Mouse (Mus musculus): ENCODE data around the gene Rtl6. TPM values are rescaled to one million over a fixed set of nuclear protein-coding genes. Genes with fewer than 3 reads are reported as not detected.

The Rtl6 gene
- total and polyA plus RNA-seq, 3 experiments, result not detected

DNA sequence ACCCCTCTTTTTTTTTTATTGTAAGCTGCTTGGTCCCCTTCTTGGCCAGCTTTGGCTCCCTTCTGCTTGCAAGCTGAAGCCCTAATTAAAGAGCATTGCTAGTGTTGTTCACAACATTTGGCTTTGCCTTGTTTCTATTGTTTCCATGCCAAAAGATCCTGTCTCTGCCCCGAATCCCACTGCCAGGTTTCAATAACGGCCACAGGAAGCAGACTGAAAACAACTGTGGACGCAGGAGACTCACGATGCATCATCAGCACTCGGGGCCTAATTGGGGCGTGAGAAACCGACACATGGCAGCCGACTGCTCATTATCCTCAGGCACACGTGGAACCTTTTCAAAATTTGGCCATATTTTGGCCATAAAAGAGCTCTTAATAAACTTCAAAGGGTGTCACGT, 26.1 kb downstream of the Rtl6 start:
- no peaks in the 10 kb centered on the region; the same call in 1 of the 2 replicates for H3K9me3 ChIP-seq (replicated peaks; ENCODE audit: insufficient read depth, low read length)
- no peaks in the 10 kb centered on the region for H3K4me1 ChIP-seq (ENCODE audit: control insufficient read depth in 1 of 2, insufficient read depth in 2 of 2, low read length in 2 of 2)
- TF ChIP-seq ZMIZ1 (IDR thresholded peaks at IDR 0.05; ENCODE audit: low read depth, low read length) (no peak), MXI1 (IDR thresholded peaks at IDR 0.05; ENCODE audit: low read depth, low read length) (no peak), ZC3H11A (IDR thresholded peaks at IDR 0.05; ENCODE audit: low read depth, low read length) (no peak), SMC3 (IDR thresholded peaks at IDR 0.05; ENCODE audit: low read depth, low read length) (no peak), JUND (IDR thresholded peaks at IDR 0.05; ENCODE audit: low read depth, low read length) (no peak), SIN3A (IDR thresholded peaks at IDR 0.05; ENCODE audit: low read length) (no peak), EP300 (IDR thresholded peaks at IDR 0.05; ENCODE audit: low read depth in 1 of 2, low read length in 2 of 2) (no peak), ZNF384 (IDR thresholded peaks at IDR 0.05; ENCODE audit: low read depth, low read length) (no peak), MYC (IDR thresholded peaks at IDR 0.05; ENCODE audit: low read depth, low read length) (no peak), CTCF (IDR thresholded peaks at IDR 0.05 in 2 of 3, conservative IDR thresholded peaks at IDR 0.05 in 1 of 3; ENCODE audit: control insufficient read depth in 1 of 3, insufficient read depth in 1 of 3, low read depth in 2 of 3, low read length in 3 of 3, poor library complexity in 1 of 3, severe bottlenecking in 1 of 3) (no peak), NRF1 (IDR thresholded peaks at IDR 0.05; ENCODE audit: insufficient read depth, low read depth, low read length, poor library complexity, severe bottlenecking) (no peak), CHD1 (IDR thresholded peaks at IDR 0.05; ENCODE audit: low read depth, low read length) (no peak), RAD21 (IDR thresholded peaks at IDR 0.05; ENCODE audit: low read depth, low read length) (no peak)
- DNase-seq (ENCODE audit: low read depth, low spot score), result no peak
- H3K36me3 ChIP-seq (ENCODE audit: control insufficient read depth in 1 of 2, insufficient read depth in 2 of 2, low read length in 2 of 2), result no peaks in the 10 kb centered on the region
- H3K9ac ChIP-seq (ENCODE audit: control insufficient read depth, low read depth, low read length, poor library complexity, severe bottlenecking), result no peak overlapping the region
- no peaks in the 10 kb centered on the region for H3K79me2 ChIP-seq (ENCODE audit: control insufficient read depth, insufficient read depth, low read length, poor library complexity)
- no peak overlapping the region for H3K4me3 ChIP-seq (ENCODE audit: control insufficient read depth in 1 of 2, insufficient read depth in 1 of 2, low read depth in 2 of 2, low read length in 2 of 2)
- H3K27me3 ChIP-seq (ENCODE audit: control insufficient read depth in 1 of 2, insufficient read depth in 2 of 2, low read length in 2 of 2), result no peaks in the 10 kb centered on the region
- no peak overlapping the region for H3K27ac ChIP-seq (ENCODE audit: control insufficient read depth, low read depth, low read length)

GRCm38 (mm10) chr15:84526921-84527320, 30.7 kb downstream of the Rtl6 start:
- no peak overlapping the region for H3K4me3 ChIP-seq (ENCODE audit: control insufficient read depth in 1 of 2, insufficient read depth in 1 of 2, low read depth in 2 of 2, low read length in 2 of 2)
- H3K4me1 ChIP-seq (ENCODE audit: control insufficient read depth in 1 of 2, insufficient read depth in 2 of 2, low read length in 2 of 2), result no peaks in the 10 kb centered on the region
- no peak overlapping the region for H3K9ac ChIP-seq (ENCODE audit: control insufficient read depth, low read depth, low read length, poor library complexity, severe bottlenecking)
- no peak for TF ChIP-seq ZMIZ1 (IDR thresholded peaks at IDR 0.05; ENCODE audit: low read depth, low read length)
- no peak for TF ChIP-seq USF2 (IDR thresholded peaks at IDR 0.05; ENCODE audit: borderline replicate concordance in 1 of 2, insufficient read depth in 1 of 2, low read depth in 1 of 2, low read length in 2 of 2)
- no peak for TF ChIP-seq MYB (IDR thresholded peaks at IDR 0.05; ENCODE audit: low read depth, low read length)
- no peak for TF ChIP-seq RCOR1 (IDR thresholded peaks at IDR 0.05; ENCODE audit: low read depth, low read length)
- TF ChIP-seq POLR2A (IDR thresholded peaks at IDR 0.05; ENCODE audit: control insufficient read depth in 1 of 2, insufficient read depth in 1 of 2, low read depth in 1 of 2, low read length in 2 of 2, poor library complexity in 1 of 2), result no peak
- TF ChIP-seq BHLHE40 (IDR thresholded peaks at IDR 0.05; ENCODE audit: borderline replicate concordance, low read depth, low read length), result no peak
- TF ChIP-seq CHD2 (IDR thresholded peaks at IDR 0.05; ENCODE audit: low read length), result no peak
- TF ChIP-seq EP300 (IDR thresholded peaks at IDR 0.05; ENCODE audit: low read depth in 1 of 2, low read length in 2 of 2), result no peak
- no peak for TF ChIP-seq UBTF (IDR thresholded peaks at IDR 0.05; ENCODE audit: borderline replicate concordance, insufficient read depth, low read depth, low read length)
- TF ChIP-seq MEF2A (IDR thresholded peaks at IDR 0.05; ENCODE audit: extremely low read depth, insufficient replicate concordance, low read depth, low read length, poor library complexity, severe bottlenecking), result no peak
- no peak for TF ChIP-seq GATA1 (IDR thresholded peaks at IDR 0.05; ENCODE audit: low read depth, low read length)
- TF ChIP-seq USF1 (IDR thresholded peaks at IDR 0.05; ENCODE audit: low read depth, low read length), result no peak
- no peak for TF ChIP-seq ETS1 (IDR thresholded peaks at IDR 0.05; ENCODE audit: low read depth, low read length)
- TF ChIP-seq HCFC1 (IDR thresholded peaks at IDR 0.05; ENCODE audit: low read depth, low read length), result no peak
- DNase-seq (ENCODE audit: low read depth, low spot score), result no peak
- H3K36me3 ChIP-seq (ENCODE audit: control insufficient read depth in 1 of 2, insufficient read depth in 2 of 2, low read length in 2 of 2), result no peaks in the 10 kb centered on the region
- no peaks in the 10 kb centered on the region; the same call in 1 of the 2 replicates for H3K9me3 ChIP-seq (replicated peaks; ENCODE audit: insufficient read depth, low read length)
- no peak overlapping the region for H3K27ac ChIP-seq (ENCODE audit: control insufficient read depth, low read depth, low read length)
- no peaks in the 10 kb centered on the region for H3K27me3 ChIP-seq (ENCODE audit: control insufficient read depth in 1 of 2, insufficient read depth in 2 of 2, low read length in 2 of 2)
- no peaks in the 10 kb centered on the region for H3K79me2 ChIP-seq (ENCODE audit: control insufficient read depth, insufficient read depth, low read length, poor library complexity)
